Mouse (Mus musculus) C2C12 (cell line): ENCODE measurements around the gene Cdc42ep2. TPM values are rescaled to one million over a fixed set of nuclear protein-coding genes. Genes with fewer than 3 reads are reported as not detected.

Experiments used
- H3K27me3 ChIP-seq: one replicate; pipeline ENCODE4 v1.6.1; 2011; ENCODE audit not compliant: control insufficient read depth, insufficient read depth, insufficient read length
- H3K36me3 ChIP-seq: one replicate; pipeline ENCODE4 v1.6.1; 2011; ENCODE audit not compliant: control insufficient read depth, insufficient read depth
- H3K4me3 ChIP-seq: one replicate; pipeline ENCODE4 v1.5.1; 2011; ENCODE audit warnings: mild to moderate bottlenecking, control low read depth; ENCODE audit not compliant: poor library complexity, insufficient read depth, severe bottlenecking
- H3K79me2 ChIP-seq: one replicate; pipeline ENCODE4 v1.6.1; 2011; ENCODE audit not compliant: control insufficient read depth, insufficient read depth
- H3K79me3 ChIP-seq: one replicate; pipeline ENCODE4 v1.6.1; 2011; ENCODE audit warnings: low read depth, control low read depth
- H3ac ChIP-seq: one replicate; pipeline ENCODE3; 2011; ENCODE audit warnings: low read depth; ENCODE audit not compliant: control insufficient read depth, insufficient read length
- CEBPB ChIP-seq: IDR thresholded peaks from one replicate; pipeline ENCODE4 v1.6.1; 2011; ENCODE audit warnings: low read depth, mild to moderate bottlenecking, control low read depth, moderate library complexity
- CTCF ChIP-seq: IDR thresholded peaks from one replicate; pipeline ENCODE4 v1.5.1; 2011; ENCODE audit not compliant: control insufficient read depth, insufficient read depth, insufficient read length
- FOSL1 ChIP-seq: IDR thresholded peaks from one replicate; pipeline ENCODE4 v1.8.0; 2011; ENCODE audit warnings: mild to moderate bottlenecking, low read length; ENCODE audit not compliant: poor library complexity, insufficient read depth, severe bottlenecking
- MAX ChIP-seq: IDR thresholded peaks from one replicate; pipeline ENCODE4 v1.6.1; 2011; ENCODE audit warnings: mild to moderate bottlenecking, control low read depth
- MYOD1 ChIP-seq: IDR thresholded peaks from one replicate; pipeline ENCODE4 v1.6.1; 2011; ENCODE audit warnings: low read depth; ENCODE audit not compliant: control insufficient read depth, insufficient read length
- MYOG ChIP-seq: IDR thresholded peaks from one replicate; pipeline ENCODE4 v1.6.1; 2011; ENCODE audit not compliant: control insufficient read depth, insufficient read length; ENCODE audit errors: extremely low read depth
- USF1 ChIP-seq: IDR thresholded peaks from one replicate; pipeline ENCODE4 v1.6.1; 2011; ENCODE audit warnings: low read depth, mild to moderate bottlenecking, control low read depth, moderate library complexity
- polyA plus RNA-seq: library from polyadenylated mRNA; unstranded; fragments of >200 nt; fragmentation: generic; extraction: Trizol; gene quantifications from one replicate; pipeline ENCODE4 v1.2.1, GENCODE M21; 2012; ENCODE audit warnings: missing spikeins

Cdc42ep2 gene
- polyA plus RNA-seq, 1 experiment: 3.6 TPM

- peaks cover 5% of the 10 kb centered on the region for H3K36me3 ChIP-seq
- H3K27me3 ChIP-seq: no peaks in the 10 kb centered on the region
- H3ac ChIP-seq: no peak overlapping the region
- H3K79me2 ChIP-seq: no peaks in the 10 kb centered on the region
- TF ChIP-seq MYOG (no peak), CTCF (no peak), USF1 (no peak), FOSL1 (no peak), MYOD1 (no peak), MAX (no peak), CEBPB (no peak)
- no peaks in the 10 kb centered on the region for H3K79me3 ChIP-seq
- H3K4me3 ChIP-seq: no peak overlapping the region
These were observed 10.7 kb upstream of the Cdc42ep2 start for GRCm38 (mm10) chr19:5935266-5935665.

GRCm38 (mm10) chr19:5929634-5930596 lies 5.3 kb upstream of the Cdc42ep2 start:
- TF ChIP-seq MYOG (no peak), MAX (no peak), FOSL1 (no peak), CTCF (no peak), CEBPB (no peak), USF1 (no peak), MYOD1 (no peak)
- Histone ChIP-seq H3K36me3 (no peaks in the 10 kb centered on the region), H3K79me2 (no peaks in the 10 kb centered on the region)

GRCm38 (mm10) chr19:5928546-5928945 lies 3.9 kb upstream of the Cdc42ep2 start:
- Histone ChIP-seq H3K79me2 (peaks cover 2% of the 10 kb centered on the region), H3K4me3 (no peak overlapping the region), H3K79me3 (no peaks in the 10 kb centered on the region), H3K36me3 (no peaks in the 10 kb centered on the region), H3K27me3 (no peaks in the 10 kb centered on the region), H3ac (no peak overlapping the region)
- TF ChIP-seq USF1 (no peak), FOSL1 (no peak), MYOG (no peak), MAX (no peak), MYOD1 (no peak), CTCF (no peak), CEBPB (no peak)

More at GRCm38 (mm10) chr19:5929634-5930596, 5.3 kb upstream of the Cdc42ep2 start:
- no peak overlapping the region for H3ac ChIP-seq
- no peak overlapping the region for H3K4me3 ChIP-seq
- no peaks in the 10 kb centered on the region for H3K79me3 ChIP-seq
- no peaks in the 10 kb centered on the region for H3K27me3 ChIP-seq

GRCm38 (mm10) chr19:5928104-5928503 lies 3.5 kb upstream of the Cdc42ep2 start:
- no peak overlapping the region for H3K4me3 ChIP-seq
- TF ChIP-seq MAX (no peak), CTCF (no peak), MYOD1 (no peak), CEBPB (no peak), USF1 (no peak)
- H3K36me3 ChIP-seq: no peaks in the 10 kb centered on the region
- no peak overlapping the region for H3ac ChIP-seq
- no peaks in the 10 kb centered on the region for H3K79me3 ChIP-seq
- no peaks in the 10 kb centered on the region for H3K27me3 ChIP-seq
- peaks cover 6% of the 10 kb centered on the region for H3K79me2 ChIP-seq

GRCm38 (mm10) chr19:5927532-5927931 lies 2.9 kb upstream of the Cdc42ep2 start:
- H3K36me3 ChIP-seq: no peaks in the 10 kb centered on the region
- H3K79me3 ChIP-seq: no peaks in the 10 kb centered on the region
- TF ChIP-seq USF1 (no peak), MYOD1 (no peak), CTCF (no peak), MYOG (no peak), MAX (no peak), FOSL1 (no peak), CEBPB (no peak)
- no peaks in the 10 kb centered on the region for H3K27me3 ChIP-seq
- H3K79me2 ChIP-seq: peaks cover 6% of the 10 kb centered on the region
- no peak overlapping the region for H3K4me3 ChIP-seq
- H3ac ChIP-seq: no peak overlapping the region

- Histone ChIP-seq H3K4me3 (no peak overlapping the region), H3K79me2 (peaks cover 6% of the 10 kb centered on the region), H3ac (no peak overlapping the region), H3K36me3 (no peaks in the 10 kb centered on the region), H3K79me3 (no peaks in the 10 kb centered on the region), H3K27me3 (no peaks in the 10 kb centered on the region)
- TF ChIP-seq MYOD1 (no peak), USF1 (no peak), CEBPB (no peak), CTCF (no peak), MAX (no peak), MYOG (no peak), FOSL1 (no peak)
These were observed 2.4 kb upstream of the Cdc42ep2 start for GRCm38 (mm10) chr19:5927026-5927425.
